Mouse (Mus musculus) kidney, embryonic 14.5 days (tissue): ENCODE data around the gene Rbfox2. TPM values are rescaled to one million over a fixed set of nuclear protein-coding genes. Genes with fewer than 3 reads are reported as not detected.

Experiments used
- ATAC-seq: fragments of 200-750 bp; cut with Nextera tagmentation; 2 replicates; pipeline ENCODE4 v1.8.0; 2017; ENCODE audit warnings: moderate number of reproducible peaks, mild to moderate bottlenecking, moderate TSS enrichment, moderate library complexity; ENCODE audit not compliant: low FRiP score, low TSS enrichment
- H3K27ac ChIP-seq: fragments of 300-500 bp; sonication (generic); 2 replicates; pipeline ENCODE4 v1.5.1; 2014; ENCODE audit warnings: low read depth, mild to moderate bottlenecking, low read length, moderate library complexity, mixed read lengths
- H3K27me3 ChIP-seq: fragments of 300-500 bp; sonication (generic); 2 replicates; pipeline ENCODE4 v1.6.1; 2014; ENCODE audit warnings: mild to moderate bottlenecking, low read length; ENCODE audit not compliant: control insufficient read depth, insufficient read depth
- H3K36me3 ChIP-seq: fragments of 300-500 bp; sonication (generic); 2 replicates; pipeline ENCODE4 v1.6.1; 2014; ENCODE audit warnings: low read length, mixed read lengths; ENCODE audit not compliant: control insufficient read depth, insufficient read depth
- H3K4me1 ChIP-seq: fragments of 300-500 bp; sonication (generic); 2 replicates; pipeline ENCODE4 v1.6.1; 2014; ENCODE audit warnings: low read length, mixed read lengths; ENCODE audit not compliant: control insufficient read depth, insufficient read depth
- H3K4me2 ChIP-seq: fragments of 300-500 bp; sonication (generic); replicated peaks from 2 replicates; pipeline ENCODE4 v1.6.1; 2014; ENCODE audit warnings: low read depth, mild to moderate bottlenecking, low read length
- H3K4me3 ChIP-seq: fragments of 300-500 bp; sonication (generic); 2 replicates; pipeline ENCODE4 v1.5.1; 2014; ENCODE audit warnings: mild to moderate bottlenecking, low read length
- H3K9ac ChIP-seq: fragments of 300-500 bp; sonication (generic); 2 replicates; pipeline ENCODE4 v1.6.1; 2014; ENCODE audit warnings: low read depth, mild to moderate bottlenecking, low read length, moderate library complexity
- H3K9me3 ChIP-seq: fragments of 300-500 bp; sonication (generic); 2 replicates; pipeline ENCODE4 v1.6.1; 2016; ENCODE audit warnings: low read length; ENCODE audit not compliant: control insufficient read depth
- WGBS: fragments of 180-500 bp; shearing (Covaris S2); extraction: QIAGEN DNeasy Blood & Tissue Kit; methylation state at CpG from one replicate; pipeline ENCODE4 v1.1.7; 2014; 5-methylcytosine and 5-hydroxymethylcytosine counted together
- polyA plus RNA-seq: library from polyadenylated mRNA; unstranded; fragments of >200 nt; fragmentation: Nextera tagmentation; extraction: Ambion mirVana; gene quantifications from 2 replicates; pipeline ENCODE4 v1.2.1, GENCODE M21; 2014

The Rbfox2 gene
- polyA plus RNA-seq, 1 experiment from 2014 or later, result 64.6 TPM

- Histone ChIP-seq H3K9ac (peak overlapping the region; percentile 3; the same call in 1 of the 2 replicates), H3K4me1 (peaks cover 19% of the 10 kb centered on the region)
- ATAC-seq, result no peak
These were observed 156.4 kb downstream of the Rbfox2 start for GRCm38 (mm10) chr15:77150424-77150841.

GRCm38 (mm10) chr15:77150000-77150399, 156.8 kb downstream of the Rbfox2 start:
- H3K4me2 ChIP-seq, result peak overlapping the region; percentile 62
- no peaks in the 10 kb centered on the region for H3K36me3 ChIP-seq
- H3K9me3 ChIP-seq, result no peaks in the 10 kb centered on the region
- peak overlapping the region; percentile 3; the same call in 1 of the 2 replicates for H3K9ac ChIP-seq
- peak overlapping the region; percentile 91 for H3K27ac ChIP-seq
- H3K4me3 ChIP-seq, result peak overlapping the region; percentile 50
- H3K4me1 ChIP-seq, result peaks cover 19% of the 10 kb centered on the region
- H3K27me3 ChIP-seq, result no peaks in the 10 kb centered on the region
- ATAC-seq, result peak; percentile 40; the same call in 1 of the 2 replicates
- WGBS, result 40% methylated on average over 3 of the region's 3 CpGs

More at GRCm38 (mm10) chr15:77150424-77150841, 156.4 kb downstream of the Rbfox2 start:
- Histone ChIP-seq H3K9me3 (no peaks in the 10 kb centered on the region), H3K4me2 (peak overlapping the region; percentile 62), H3K4me3 (peak overlapping the region; percentile 50), H3K27ac (peak overlapping the region; percentile 91), H3K36me3 (no peaks in the 10 kb centered on the region), H3K27me3 (no peaks in the 10 kb centered on the region)
- WGBS, result 13% methylated on average over 3 of the region's 3 CpGs

GRCm38 (mm10) chr15:77149551-77149950, 157.3 kb downstream of the Rbfox2 start:
- no peak overlapping the region; the same call in 1 of the 2 replicates for H3K4me3 ChIP-seq
- no peaks in the 10 kb centered on the region for H3K9me3 ChIP-seq
- peaks cover 19% of the 10 kb centered on the region for H3K4me1 ChIP-seq
- peak overlapping the region; percentile 28 for H3K4me2 ChIP-seq
- no peaks in the 10 kb centered on the region for H3K27me3 ChIP-seq
- 64% methylated on average over 3 of the region's 3 CpGs for WGBS
- ATAC-seq, result no peak
- H3K9ac ChIP-seq, result no peak overlapping the region
- no peaks in the 10 kb centered on the region for H3K36me3 ChIP-seq
- peak overlapping the region; percentile 91; the same call in 1 of the 2 replicates for H3K27ac ChIP-seq

- H3K9ac ChIP-seq, result no peak overlapping the region
- H3K4me2 ChIP-seq, result no peak overlapping the region
- H3K27me3 ChIP-seq, result no peaks in the 10 kb centered on the region
- WGBS, result 89% methylated on average over 4 of the region's 4 CpGs
- H3K36me3 ChIP-seq, result no peaks in the 10 kb centered on the region
- ATAC-seq, result no peak
- no peak overlapping the region for H3K4me3 ChIP-seq
- H3K9me3 ChIP-seq, result no peaks in the 10 kb centered on the region
- peaks cover 25% of the 10 kb centered on the region for H3K4me1 ChIP-seq
- H3K27ac ChIP-seq, result no peak overlapping the region
These were observed 159.9 kb downstream of the Rbfox2 start for GRCm38 (mm10) chr15:77146942-77147341.

- Histone ChIP-seq H3K27me3 (no peaks in the 10 kb centered on the region), H3K4me1 (peaks cover 17% of the 10 kb centered on the region), H3K4me2 (no peak overlapping the region), H3K4me3 (no peak overlapping the region), H3K27ac (no peak overlapping the region), H3K9ac (no peak overlapping the region), H3K9me3 (no peaks in the 10 kb centered on the region), H3K36me3 (peaks cover 2% of the 10 kb centered on the region; the same call in 1 of the 2 replicates)
- ATAC-seq, result no peak
- WGBS, result 77% methylated on average over 1 of the region's 1 CpGs
These were observed 161.8 kb downstream of the Rbfox2 start for GRCm38 (mm10) chr15:77144960-77145359.

- Histone ChIP-seq H3K4me1 (0 out of 2 replicates have a peak, but pooled peaks cover 11% of the 10 kb centered on the region), H3K27me3 (no peaks in the 10 kb centered on the region), H3K36me3 (peaks cover 2% of the 10 kb centered on the region; the same call in 1 of the 2 replicates), H3K27ac (no peak overlapping the region), H3K4me3 (no peak overlapping the region), H3K9ac (no peak overlapping the region), H3K4me2 (no peak overlapping the region), H3K9me3 (no peaks in the 10 kb centered on the region)
- no peak for ATAC-seq
- 87% methylated on average over 5 of the region's 5 CpGs for WGBS
These were observed 164.0 kb downstream of the Rbfox2 start for GRCm38 (mm10) chr15:77142787-77143186.

GRCm38 (mm10) chr15:77142352-77142751, 164.5 kb downstream of the Rbfox2 start:
- H3K9ac ChIP-seq, result no peak overlapping the region
- WGBS, result 54% methylated on average over 6 of the region's 6 CpGs
- H3K27me3 ChIP-seq, result no peaks in the 10 kb centered on the region
- no peak for ATAC-seq
- H3K4me2 ChIP-seq, result no peak overlapping the region
- peaks cover 2% of the 10 kb centered on the region; the same call in 1 of the 2 replicates for H3K36me3 ChIP-seq
- no peak overlapping the region for H3K27ac ChIP-seq
- 0 out of 2 replicates have a peak, but pooled peaks cover 11% of the 10 kb centered on the region for H3K4me1 ChIP-seq
- H3K9me3 ChIP-seq, result no peaks in the 10 kb centered on the region
- H3K4me3 ChIP-seq, result no peak overlapping the region

GRCm38 (mm10) chr15:77141711-77142110, 165.1 kb downstream of the Rbfox2 start:
- no peaks in the 10 kb centered on the region for H3K9me3 ChIP-seq
- H3K27ac ChIP-seq, result no peak overlapping the region
- H3K4me1 ChIP-seq, result 0 out of 2 replicates have a peak, but pooled peaks cover 11% of the 10 kb centered on the region
- H3K4me2 ChIP-seq, result no peak overlapping the region
- H3K4me3 ChIP-seq, result no peak overlapping the region
- ATAC-seq, result no peak
- no peak overlapping the region for H3K9ac ChIP-seq
- H3K36me3 ChIP-seq, result peaks cover 2% of the 10 kb centered on the region; the same call in 1 of the 2 replicates
- WGBS, result 74% methylated on average over 4 of the region's 4 CpGs
- H3K27me3 ChIP-seq, result no peaks in the 10 kb centered on the region

- Histone ChIP-seq H3K27me3 (no peaks in the 10 kb centered on the region), H3K27ac (no peak overlapping the region), H3K9me3 (peaks cover 6% of the 10 kb centered on the region; the same call in 1 of the 2 replicates), H3K4me3 (no peak overlapping the region), H3K36me3 (peaks cover 2% of the 10 kb centered on the region; the same call in 1 of the 2 replicates), H3K9ac (no peak overlapping the region), H3K4me2 (no peak overlapping the region), H3K4me1 (0 out of 2 replicates have a peak, but pooled peaks cover 6% of the 10 kb centered on the region)
- no peak for ATAC-seq
- 65% methylated on average over 5 of the region's 5 CpGs for WGBS
These were observed 168.5 kb downstream of the Rbfox2 start for GRCm38 (mm10) chr15:77138282-77138681.
